Mouse (Mus musculus) T-cell, adult 2 months (primary cell): ENCODE measurements around the gene Zbtb12.
"Not testable (repeated sequence)": the region's sequence is repeated elsewhere in the genome, so short reads cannot be mapped to it uniquely, and the experiment has no call there.

Source experiments
- DNase-seq: peaks from one replicate; pipeline ENCODE4 v3.0.0; 2022; ENCODE audit warnings: low spot score

The Zbtb12 gene

GRCm38 (mm10) chr17:34874321-34874720 is 5.0 kb upstream of the Zbtb12 start:
- no peak for DNase-seq

- DNase-seq = no peak
Observed at GRCm38 (mm10) chr17:34881166-34881565, 1.9 kb downstream of the Zbtb12 start.

GRCm38 (mm10) chr17:34881683-34882310 is 2.5 kb downstream of the Zbtb12 start, which contains the start of gene Gm20547:
TSS of gene Gm20547 (minus strand) at chr17:34882042.
- no peak for DNase-seq

DNA sequence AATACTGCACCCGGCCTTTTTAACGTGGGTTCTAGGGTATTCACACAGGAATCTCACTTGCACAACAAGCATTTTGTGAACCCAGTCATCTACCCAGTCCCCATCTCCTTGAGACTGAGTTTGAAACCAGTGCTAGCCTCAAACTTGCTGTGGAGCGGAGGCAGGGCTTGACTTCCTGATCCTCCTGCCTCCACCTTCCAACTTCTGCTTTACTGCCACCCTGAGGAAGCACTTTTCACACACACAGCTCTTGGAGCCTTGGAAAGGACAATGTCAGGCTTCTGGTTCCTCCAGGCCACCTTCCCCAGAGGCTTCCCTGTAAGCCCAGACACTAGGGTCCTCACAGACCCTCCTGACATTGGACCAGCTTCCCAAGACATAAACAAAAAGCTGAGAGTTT is 4.0 kb downstream of the Zbtb12 start:
- DNase-seq = no peak

- DNase-seq = no peak
Observed at GRCm38 (mm10) chr17:34884704-34885103, 5.4 kb downstream of the Zbtb12 start.

GRCm38 (mm10) chr17:34885615-34886014 is 6.3 kb downstream of the Zbtb12 start:
- no peak for DNase-seq

DNA sequence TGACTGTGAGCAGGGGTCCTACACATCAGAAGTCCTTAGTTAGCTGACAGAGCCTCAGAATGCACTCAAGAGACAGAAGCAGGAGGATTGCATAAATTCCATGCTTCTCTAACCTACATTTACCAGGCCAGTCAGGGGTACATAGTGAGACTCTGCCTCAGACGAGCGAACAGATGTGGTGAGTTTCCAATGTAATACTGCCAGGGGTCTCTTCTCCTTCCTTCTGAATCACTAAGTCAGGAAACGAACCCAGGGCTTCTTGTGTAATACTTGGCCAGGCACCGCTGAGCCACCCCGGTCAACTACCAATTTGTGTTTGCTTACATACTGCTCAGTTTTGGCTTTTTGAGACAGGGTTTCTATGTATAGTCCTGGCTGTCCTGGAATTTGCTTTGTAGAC is 8.7 kb downstream of the Zbtb12 start:
- DNase-seq = no peak

- DNase-seq = no peak
Observed at GRCm38 (mm10) chr17:34890074-34890743, 10.9 kb downstream of the Zbtb12 start.

DNA sequence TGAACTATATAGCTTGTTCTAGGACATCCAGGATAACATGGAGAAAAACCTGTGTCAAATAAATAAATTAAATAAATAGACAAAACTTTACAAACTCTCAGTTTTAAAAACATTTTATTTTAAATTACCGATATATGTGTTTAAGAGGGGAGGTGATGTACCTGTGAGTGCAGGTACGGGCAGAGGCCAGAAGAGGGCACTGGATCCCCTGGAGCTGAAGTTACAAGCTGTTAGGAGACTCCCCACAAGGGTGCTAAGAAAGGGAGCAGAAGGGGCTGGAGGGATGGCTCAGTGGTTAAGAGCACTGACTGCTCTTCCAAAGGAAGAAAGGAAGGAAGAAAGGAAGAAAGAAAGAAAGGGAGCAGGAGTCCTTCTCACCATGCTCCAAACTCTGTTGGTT is 12.1 kb downstream of the Zbtb12 start:
- no peak for DNase-seq

DNA sequence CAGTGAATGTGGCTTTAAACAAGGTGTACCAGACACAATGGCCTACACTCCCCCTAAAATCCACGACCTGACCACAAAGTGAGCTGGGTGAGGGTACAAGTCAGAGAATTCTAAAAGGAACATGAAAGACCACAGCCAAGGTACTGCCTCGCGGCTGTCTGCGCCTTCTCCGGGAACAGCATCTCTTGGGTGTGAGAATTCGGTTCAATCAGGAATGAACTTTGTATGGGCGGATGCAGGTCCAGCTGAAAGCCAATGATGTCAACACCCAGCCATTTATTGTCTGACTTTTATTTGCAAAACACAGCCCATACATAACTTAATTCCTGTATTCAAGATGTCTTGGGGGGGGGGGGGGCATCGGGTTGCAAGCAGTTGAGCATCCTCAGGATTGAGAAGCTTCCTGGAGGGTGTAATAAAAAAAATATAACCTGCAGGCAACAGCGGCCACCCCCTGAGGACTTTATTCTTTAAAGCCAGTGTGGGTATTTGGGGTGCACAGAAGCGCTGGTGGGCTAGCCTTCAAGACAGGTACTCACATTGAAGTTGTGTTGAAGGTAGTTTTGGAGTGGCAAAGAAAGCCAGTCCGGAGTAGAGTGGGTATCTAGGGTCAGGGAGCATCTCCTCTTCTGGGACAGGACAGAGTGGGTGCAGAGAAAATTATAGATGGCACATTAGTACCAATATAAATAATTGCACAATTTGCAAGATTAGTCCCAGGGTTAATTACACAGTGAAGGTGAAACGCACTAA is 14.0 kb downstream of the Zbtb12 start:
- DNase-seq = no peak

- peak; percentile 79 for DNase-seq
Observed at GRCm38 (mm10) chr17:34894074-34894597, 14.9 kb downstream of the Zbtb12 start.

- DNase-seq = no peak
Observed at GRCm38 (mm10) chr17:34894801-34895530, 15.7 kb downstream of the Zbtb12 start.

- DNase-seq = no peak
Observed at GRCm38 (mm10) chr17:34895724-34896123, 16.4 kb downstream of the Zbtb12 start.

- peak; percentile 84 for DNase-seq
Observed at GRCm38 (mm10) chr17:34896366-34896765, 17.1 kb downstream of the Zbtb12 start.

- DNase-seq = no peak
Observed at GRCm38 (mm10) chr17:34897373-34898159, 18.3 kb downstream of the Zbtb12 start.

DNA sequence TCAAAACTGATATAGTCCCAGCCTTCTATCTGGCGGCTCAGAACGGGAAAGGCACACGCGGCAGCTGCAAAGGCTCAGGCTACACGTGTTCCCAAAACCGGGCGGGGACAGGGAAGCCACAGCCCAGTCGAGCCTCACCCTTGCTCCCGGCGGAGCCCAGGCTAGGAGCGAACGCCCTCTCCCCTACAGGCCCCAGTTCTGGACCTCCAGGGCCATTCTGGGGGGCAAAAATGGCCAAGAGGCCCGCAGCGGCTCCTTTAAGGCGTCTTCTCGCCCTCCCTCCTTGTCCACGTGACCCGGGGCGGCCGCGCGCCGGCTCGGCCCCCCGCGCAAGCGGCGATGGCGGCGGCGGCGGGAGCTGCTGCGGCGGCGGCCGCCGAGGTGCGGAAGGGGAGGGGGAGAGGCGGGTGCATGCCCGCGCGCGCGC is 18.9 kb downstream of the Zbtb12 start, which contains the start of the genes C2 and Ehmt2:
TSS of gene C2 (minus strand) at position 106 of the 427 bp plus-strand sequence.
TSS of gene Ehmt2 (plus strand) at position 310 of the 427 bp plus-strand sequence.
- peak; percentile 60 for DNase-seq

DNA sequence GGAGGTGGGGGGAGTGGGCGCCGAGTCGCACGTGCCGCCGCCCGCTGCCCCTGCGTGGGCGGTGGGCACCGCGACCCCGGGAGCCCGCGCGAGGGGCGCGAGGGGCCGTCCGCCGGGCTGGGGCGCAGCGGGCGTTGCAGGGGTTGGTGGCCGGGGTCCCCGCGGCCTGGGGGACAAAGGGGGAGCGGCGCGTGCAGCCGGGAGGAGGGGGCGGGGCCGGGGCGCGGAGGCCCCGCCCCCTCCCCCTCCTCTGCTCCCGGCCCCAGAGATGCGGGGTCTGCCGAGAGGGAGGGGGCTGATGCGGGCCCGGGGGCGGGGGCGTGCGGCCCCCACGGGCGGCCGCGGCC is 19.4 kb downstream of the Zbtb12 start:
- DNase-seq = no peak

- peak; percentile 34 for DNase-seq
Observed at GRCm38 (mm10) chr17:34899053-34899889, 20.0 kb downstream of the Zbtb12 start.

- no peak for DNase-seq
Observed at GRCm38 (mm10) chr17:34899890-34900243, 20.6 kb downstream of the Zbtb12 start.

- DNase-seq = not testable (repeated sequence)
Observed at GRCm38 (mm10) chr17:34900826-34901225, 21.5 kb downstream of the Zbtb12 start.
